Mouse (Mus musculus) c-Kit-positive CD71-negative TER-119-negative erythroid progenitor cells, embryonic 14.5 days (primary cell): ENCODE measurements around the gene Lin7a.

Source experiments
- DNase-seq: peaks from one replicate; pipeline ENCODE4 v3.0.0-alpha.2; 2013; ENCODE audit warnings: low read depth

Lin7a gene

DNA sequence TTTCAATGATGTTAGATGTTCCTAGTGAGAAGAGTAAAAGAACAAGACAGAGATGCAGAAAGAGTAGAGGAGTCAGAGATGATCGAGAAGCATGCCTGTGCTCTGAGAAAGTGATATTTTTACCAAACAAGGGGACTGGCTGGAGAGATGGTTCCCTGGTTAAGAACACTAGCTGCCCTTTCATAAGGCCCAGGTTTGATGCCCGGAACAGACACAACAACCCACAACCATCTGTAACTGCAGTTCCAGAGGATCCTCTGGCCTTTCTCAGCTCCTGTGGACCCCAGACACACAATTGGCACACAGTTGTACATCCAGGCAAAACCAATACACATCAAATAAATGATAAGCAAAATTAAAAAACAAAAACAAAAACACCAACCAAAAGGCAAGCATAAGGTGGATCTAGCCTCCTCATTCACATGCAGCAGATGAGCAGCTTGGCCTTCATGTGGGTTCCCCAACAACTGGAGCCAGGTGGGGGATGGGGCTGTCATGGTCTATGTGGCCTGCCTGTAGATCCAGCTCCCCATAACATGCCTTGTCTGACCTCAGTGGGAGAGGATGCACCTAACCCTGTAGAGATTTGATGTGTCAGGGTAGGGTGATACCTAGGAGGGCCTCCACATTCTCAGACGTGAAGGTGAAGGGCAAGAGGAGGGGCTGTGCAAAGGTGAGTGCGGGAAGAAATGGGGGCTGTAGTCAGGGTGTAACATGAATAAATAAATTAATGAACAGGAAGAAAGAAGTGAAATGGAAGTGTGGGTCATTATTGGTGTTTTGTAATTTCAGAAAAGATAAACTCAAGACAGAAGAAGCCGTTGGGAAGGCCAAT lies 178.2 kb downstream of the Lin7a start:
- no peak for DNase-seq

DNA sequence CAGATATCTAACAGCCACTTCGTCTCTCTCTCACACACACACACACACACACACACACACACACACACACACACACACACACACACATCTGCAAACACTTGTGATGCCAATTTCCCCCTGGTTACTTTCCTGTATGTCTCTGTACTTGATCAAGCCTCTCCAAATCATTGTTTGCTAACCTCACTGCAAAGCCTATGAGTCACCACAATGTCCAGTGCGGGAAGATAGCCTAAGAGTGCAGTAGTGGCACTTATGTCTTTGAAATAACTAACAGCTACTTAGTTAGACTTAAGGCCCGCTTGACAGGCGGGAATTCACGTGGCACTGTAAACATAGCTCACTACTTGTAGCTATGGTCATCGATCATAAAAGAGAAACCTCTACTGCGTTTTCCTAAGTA lies 196.3 kb downstream of the Lin7a start:
- DNase-seq, result no peak
